Comparison of ENCODE assay signal across 8 mouse cellular contexts in the genomic region with DNA sequence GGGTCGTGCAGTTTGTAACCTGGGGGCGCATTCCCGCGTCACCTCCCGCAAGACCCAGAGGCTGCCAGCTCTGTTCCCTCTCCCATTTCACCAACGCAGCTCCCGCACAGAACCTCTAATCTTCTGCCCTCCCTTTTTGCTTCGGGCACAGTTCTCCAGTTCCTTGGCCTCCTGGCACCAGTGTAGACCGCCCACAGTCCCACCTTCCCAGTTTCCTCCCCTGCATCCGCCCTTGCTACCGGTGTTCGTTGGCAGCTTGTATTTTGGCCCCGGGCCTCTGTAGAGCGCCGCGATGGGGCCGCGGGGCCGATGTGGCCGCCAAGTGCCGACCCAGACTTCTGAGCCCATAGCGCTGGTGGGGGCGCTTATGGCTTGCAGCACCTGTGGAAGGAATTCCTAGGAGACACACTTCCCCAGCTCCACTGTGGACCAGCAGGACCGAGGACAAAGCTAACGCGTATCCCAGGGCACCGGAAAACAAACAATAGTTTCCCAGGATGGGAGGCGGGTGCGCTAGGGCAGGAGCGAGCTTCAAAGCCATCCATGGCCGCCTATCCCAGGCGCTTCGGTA. TPM values are rescaled to one million over a fixed set of nuclear protein-coding genes. Genes with fewer than 3 reads are reported as not detected.
DNase-seq lines count a peak whose midpoint lies in the region; ATAC-seq and TF ChIP-seq lines count a peak whose summit lies in the region.

TSS of gene Odf3b (minus strand) at position 452 of the 571 bp plus-strand sequence.

- under 1% methylated on average over 33 of the region's 33 CpGs for WGBS in heart, embryonic 10.5 days
- under 1% methylated on average over 33 of the region's 33 CpGs for WGBS in stomach, embryonic 15.5 days

- peak within 1 kb of the TSS; percentile 44 for H3K9ac ChIP-seq in stomach, embryonic 15.5 days

- peaks cover 68% of the 10 kb centered on the region for H3K27me3 ChIP-seq in heart, embryonic 10.5 days (ENCODE audit: insufficient read depth, poor library complexity, severe bottlenecking)
- peaks cover 42% of the 10 kb centered on the region for H3K27me3 ChIP-seq in stomach, embryonic 15.5 days (replicated peaks)

- intact Hi-C loops in left cerebral cortex, postnatal 14 days (cut with DNase I): no loop called here

- no peaks in the 10 kb centered on the region for H3K36me3 ChIP-seq in heart, embryonic 10.5 days
- no peaks in the 10 kb centered on the region for H3K36me3 ChIP-seq in stomach, embryonic 15.5 days

- H3K4me1 ChIP-seq in bone marrow macrophage, adult 2 months (ENCODE audit: control insufficient read depth, insufficient read depth, low read length): peaks cover 4% of the 10 kb centered on the region; the same call in 1 of the 2 replicates
- peaks cover 33% of the 10 kb centered on the region for H3K4me1 ChIP-seq in heart, embryonic 10.5 days
- peaks cover 15% of the 10 kb centered on the region for H3K4me1 ChIP-seq in stomach, embryonic 15.5 days

- peak within 1 kb of the TSS; percentile 69 for H3K4me2 ChIP-seq in stomach, embryonic 15.5 days

- no peak for ATAC-seq in stomach, embryonic 15.5 days (ENCODE audit: insufficient read depth, low FRiP score, low read depth)

- no peak within 1 kb of the TSS for H3K27ac ChIP-seq in bone marrow macrophage, adult 2 months (ENCODE audit: insufficient read depth, low read depth, low read length)
- H3K27ac ChIP-seq in heart, embryonic 10.5 days: peak within 1 kb of the TSS; percentile 59
- H3K27ac ChIP-seq in stomach, embryonic 15.5 days: no peak within 1 kb of the TSS

- H3K9me3 ChIP-seq in heart, embryonic 10.5 days: no peaks in the 10 kb centered on the region
- no peaks in the 10 kb centered on the region for H3K9me3 ChIP-seq in stomach, embryonic 15.5 days

- no peak for TF ChIP-seq POLR2A in bone marrow macrophage, adult 2 months (IDR thresholded peaks at IDR 0.05; ENCODE audit: borderline replicate concordance, low read depth, low read length)

- H3K4me3 ChIP-seq in bone marrow macrophage, adult 2 months (ENCODE audit: insufficient read depth, low read length): peak within 1 kb of the TSS; percentile 35
- H3K4me3 ChIP-seq in heart, embryonic 10.5 days: peak within 1 kb of the TSS; percentile 60
- peak within 1 kb of the TSS; percentile 36 for H3K4me3 ChIP-seq in stomach, embryonic 15.5 days (replicated peaks)

- TF ChIP-seq CTCF in bone marrow macrophage, adult 2 months (IDR thresholded peaks at IDR 0.05; ENCODE audit: low read depth, low read length): no peak

- DNase-seq in cerebellum, postnatal 25 days: peak; percentile 91
- no peak for DNase-seq in heart, embryonic 10.5 days (ENCODE audit: low spot score)
- peak; percentile 30 for DNase-seq in kidney, adult 9 months
- peak; percentile 50 for DNase-seq in lung, postnatal 10 days
- no peak for DNase-seq in left cerebral cortex, postnatal 14 days (ENCODE audit: low spot score in 2 of 2)
- no peak for DNase-seq in layer of hippocampus, adult 8-10 months (ENCODE audit: low spot score in 2 of 2)

RNA-seq across cellular contexts. Expression of gene Odf3b, which starts in this region (rescaled TPM):
- polyA plus RNA-seq in bone marrow macrophage, adult 2 months (2012; ENCODE audit: insufficient read depth, insufficient read length, missing spikeins): not detected in 2 replicates
- polyA plus RNA-seq in heart, embryonic 10.5 days (2016; fragmentation: Nextera tagmentation; extraction: Ambion mirVana): 0.31 and 0.38 TPM in 2 replicates
- 0.48 and 0.84 TPM in 2 replicates for polyA plus RNA-seq in stomach, embryonic 15.5 days (2015; fragmentation: Nextera tagmentation; extraction: Ambion mirVana)
- total RNA-seq in left cerebral cortex, postnatal 14 days (2021): 1 to 10 TPM in 1 of 2 experiments, under 1 TPM in 1; 0.35 to 1.0 TPM
- total RNA-seq in layer of hippocampus, adult 8-10 months (2022): 1 to 10 TPM; 3.2 to 6.7 (median 3.9) TPM

Comparison
In these comparisons a context has a peak if more than half of its experiments do, and no peak if none do; other contexts are left out.
1. DNase-seq: peak in cerebellum, postnatal 25 days (2 of 2), kidney, adult 9 months (single experiment) and lung, postnatal 10 days (single experiment); none in heart, embryonic 10.5 days (single experiment), left cerebral cortex, postnatal 14 days (0 of 2) and layer of hippocampus, adult 8-10 months (0 of 2).
2. Peak in every context shown above with its lines, with median percentiles within 50 percentile points of each other: H3K4me3 ChIP-seq.